Mouse (Mus musculus): ENCODE data around the gene Tpi1. TPM values are rescaled to one million over a fixed set of nuclear protein-coding genes. Genes with fewer than 3 reads are reported as not detected.
"Not testable (repeated sequence)": the region's sequence is repeated elsewhere in the genome, so short reads cannot be mapped to it uniquely, and the experiment has no call there.

The Tpi1 gene
- polyA plus RNA-seq, 1 experiment from 2014 or later, result 875 TPM

DNA sequence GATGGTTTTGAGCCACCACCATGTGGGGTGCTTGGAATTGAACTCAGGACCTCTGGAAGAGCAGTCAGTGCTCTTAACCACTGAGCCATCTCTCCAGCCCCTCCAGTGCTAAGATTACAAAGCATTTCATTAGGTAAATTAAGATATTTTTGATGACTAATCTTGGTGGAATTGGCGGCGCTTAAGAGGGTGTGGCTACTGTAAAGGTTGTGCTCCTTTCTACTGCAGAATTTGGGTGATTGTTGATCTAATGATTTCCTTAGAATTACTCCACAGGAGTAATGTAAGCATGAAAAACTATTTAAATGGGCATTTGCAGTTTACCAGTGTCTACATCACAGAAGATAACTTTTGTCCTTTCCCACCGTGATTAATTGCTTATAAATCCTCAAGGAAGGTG lies 9.8 kb downstream of the Tpi1 start:
- Histone ChIP-seq H3K27ac (ENCODE audit: low read depth, low read length) (no peak overlapping the region), H3K4me3 (ENCODE audit: low read depth, low read length) (no peak overlapping the region), H3K4me1 (replicated peaks; ENCODE audit: control insufficient read depth, insufficient read depth, low read length) (peaks cover 7% of the 10 kb centered on the region), H3K9ac (ENCODE audit: low read length) (no peak overlapping the region), H3K36me3 (ENCODE audit: control insufficient read depth, insufficient read depth, low read length) (no peaks in the 10 kb centered on the region), H3K27me3 (ENCODE audit: control insufficient read depth, insufficient read depth, low read length) (no peaks in the 10 kb centered on the region), H3K4me2 (ENCODE audit: low read depth, low read length, severe bottlenecking) (no peak overlapping the region), H3K9me3 (ENCODE audit: control insufficient read depth, low read length) (no peaks in the 10 kb centered on the region)
- ATAC-seq (replicated peaks; ENCODE audit: low FRiP score) (no peak), DNase-seq (ENCODE audit: low spot score) (peak; percentile 22)
- WGBS, result 90% methylated on average over 3 of the region's 3 CpGs

DNA sequence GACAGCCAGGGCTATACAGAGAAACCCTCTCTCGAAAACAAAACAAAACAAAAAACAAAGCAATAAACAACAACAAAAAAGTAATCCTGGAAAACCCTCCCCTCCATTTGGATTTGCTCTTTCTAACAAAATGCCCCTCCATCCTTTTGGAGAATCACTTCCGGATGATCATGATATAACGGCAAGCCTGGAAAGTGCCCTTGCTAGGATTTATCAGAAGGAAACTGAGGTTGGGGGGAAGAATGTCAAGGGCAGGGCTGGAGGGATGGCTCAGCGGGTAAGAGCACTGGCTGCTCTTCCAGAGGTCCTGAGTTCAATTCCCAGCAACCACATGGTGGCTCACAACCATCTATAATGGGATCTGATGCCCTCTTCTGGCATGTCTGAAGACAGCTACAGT lies 10.4 kb downstream of the Tpi1 start:
- DNase-seq (ENCODE audit: low spot score), result peak; percentile 19
- H3K9ac ChIP-seq (ENCODE audit: low read length); H3K4me3 ChIP-seq (ENCODE audit: low read depth, low read length); H3K4me1 ChIP-seq (replicated peaks; ENCODE audit: control insufficient read depth, insufficient read depth, low read length); H3K9me3 ChIP-seq (ENCODE audit: control insufficient read depth, low read length); H3K27ac ChIP-seq (ENCODE audit: low read depth, low read length); H3K36me3 ChIP-seq (ENCODE audit: control insufficient read depth, insufficient read depth, low read length); H3K4me2 ChIP-seq (ENCODE audit: low read depth, low read length, severe bottlenecking); H3K27me3 ChIP-seq (ENCODE audit: control insufficient read depth, insufficient read depth, low read length); ATAC-seq (replicated peaks; ENCODE audit: low FRiP score): not testable (repeated sequence)
- 97% methylated on average over 4 of the region's 4 CpGs for WGBS

DNA sequence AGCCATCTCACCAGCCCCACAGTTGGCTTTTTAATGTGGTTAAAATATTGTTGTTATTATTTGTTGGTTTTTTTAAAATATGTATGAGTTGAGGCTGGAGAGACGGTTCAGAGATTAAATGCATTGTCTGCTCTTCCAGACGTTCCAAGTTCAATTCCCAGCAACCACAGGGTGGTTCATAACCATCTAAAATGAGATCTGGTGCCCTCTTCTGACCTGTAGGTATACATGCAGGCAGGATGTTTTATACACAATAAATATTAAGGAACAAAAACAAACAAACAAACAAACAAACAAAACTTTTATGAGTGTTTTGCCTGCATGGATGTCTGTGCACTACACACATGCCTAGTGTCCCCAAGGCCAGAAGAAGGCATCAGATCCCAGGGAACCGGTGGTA lies 11.0 kb downstream of the Tpi1 start:
- Histone ChIP-seq H3K4me2 (ENCODE audit: low read depth, low read length, severe bottlenecking) (no peak overlapping the region), H3K27me3 (ENCODE audit: control insufficient read depth, insufficient read depth, low read length) (no peaks in the 10 kb centered on the region), H3K9ac (ENCODE audit: low read length) (no peak overlapping the region), H3K36me3 (ENCODE audit: control insufficient read depth, insufficient read depth, low read length) (no peaks in the 10 kb centered on the region), H3K4me3 (ENCODE audit: low read depth, low read length) (no peak overlapping the region), H3K27ac (ENCODE audit: low read depth, low read length) (no peak overlapping the region), H3K4me1 (replicated peaks; ENCODE audit: control insufficient read depth, insufficient read depth, low read length) (peaks cover 3% of the 10 kb centered on the region; the same call in 1 of the 2 replicates), H3K9me3 (ENCODE audit: control insufficient read depth, low read length) (no peaks in the 10 kb centered on the region)
- no peak for ATAC-seq (replicated peaks; ENCODE audit: low FRiP score)
- 79% methylated on average over 3 of the region's 3 CpGs for WGBS
- DNase-seq (ENCODE audit: low spot score), result peak; percentile 47

DNA sequence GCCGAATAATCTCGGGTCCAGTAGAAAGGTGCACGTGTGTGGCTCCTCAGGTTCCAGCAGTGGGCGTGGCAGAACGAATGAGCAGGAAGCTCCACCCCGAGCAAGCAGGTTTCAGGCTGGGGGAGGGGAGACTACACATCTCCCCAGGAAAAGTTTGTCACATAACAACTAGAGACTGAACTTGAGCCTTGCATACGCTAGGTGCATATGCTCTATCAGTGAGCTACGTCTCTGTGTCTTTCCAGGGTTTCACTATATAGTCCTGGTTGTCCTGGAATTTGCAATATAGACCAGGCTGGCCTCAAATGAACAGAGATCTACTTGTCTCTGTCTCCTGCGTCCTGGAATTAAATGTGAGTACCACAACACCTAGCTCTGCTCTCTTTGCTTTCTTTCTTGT lies 11.7 kb downstream of the Tpi1 start:
- H3K4me3 ChIP-seq (ENCODE audit: low read depth, low read length); H3K36me3 ChIP-seq (ENCODE audit: control insufficient read depth, insufficient read depth, low read length); DNase-seq (ENCODE audit: low spot score); H3K9me3 ChIP-seq (ENCODE audit: control insufficient read depth, low read length); H3K27ac ChIP-seq (ENCODE audit: low read depth, low read length); H3K9ac ChIP-seq (ENCODE audit: low read length); H3K4me1 ChIP-seq (replicated peaks; ENCODE audit: control insufficient read depth, insufficient read depth, low read length); H3K27me3 ChIP-seq (ENCODE audit: control insufficient read depth, insufficient read depth, low read length); ATAC-seq (replicated peaks; ENCODE audit: low FRiP score): not testable (repeated sequence)
- peak overlapping the region; percentile 3; the same call in 1 of the 2 replicates for H3K4me2 ChIP-seq (ENCODE audit: low read depth, low read length, severe bottlenecking)
- WGBS, result 10% methylated on average over 5 of the region's 9 CpGs

DNA sequence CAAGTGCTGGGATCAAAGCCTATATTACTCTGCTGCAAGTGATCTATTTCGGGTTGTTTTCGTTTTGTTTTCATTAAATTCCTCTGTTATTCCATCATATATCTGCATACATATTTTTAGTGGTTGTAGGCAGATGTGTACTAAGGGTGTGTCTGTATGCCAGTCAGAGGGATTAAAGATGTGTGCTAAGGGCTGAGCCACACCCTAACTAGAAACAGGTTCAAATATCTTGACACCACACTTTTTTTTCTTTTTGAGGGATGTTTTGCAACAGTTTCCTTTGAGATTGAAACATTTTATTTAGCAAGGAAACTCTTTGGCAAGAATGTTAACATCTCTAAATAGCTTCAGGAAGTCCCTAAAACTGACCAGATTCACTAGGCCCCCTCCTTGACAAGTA lies 17.9 kb downstream of the Tpi1 start:
- Histone ChIP-seq H3K27ac (ENCODE audit: low read depth, low read length) (no peak overlapping the region), H3K4me1 (replicated peaks; ENCODE audit: control insufficient read depth, insufficient read depth, low read length) (no peaks in the 10 kb centered on the region), H3K4me3 (ENCODE audit: low read depth, low read length) (no peak overlapping the region), H3K9ac (ENCODE audit: low read length) (no peak overlapping the region), H3K4me2 (ENCODE audit: low read depth, low read length, severe bottlenecking) (no peak overlapping the region), H3K27me3 (ENCODE audit: control insufficient read depth, insufficient read depth, low read length) (no peaks in the 10 kb centered on the region), H3K9me3 (ENCODE audit: control insufficient read depth, low read length) (no peaks in the 10 kb centered on the region), H3K36me3 (ENCODE audit: control insufficient read depth, insufficient read depth, low read length) (no peaks in the 10 kb centered on the region)
- 85% methylated on average over 2 of the region's 2 CpGs for WGBS
- no peak for ATAC-seq (replicated peaks; ENCODE audit: low FRiP score)
- no peak for DNase-seq (ENCODE audit: low spot score)

DNA sequence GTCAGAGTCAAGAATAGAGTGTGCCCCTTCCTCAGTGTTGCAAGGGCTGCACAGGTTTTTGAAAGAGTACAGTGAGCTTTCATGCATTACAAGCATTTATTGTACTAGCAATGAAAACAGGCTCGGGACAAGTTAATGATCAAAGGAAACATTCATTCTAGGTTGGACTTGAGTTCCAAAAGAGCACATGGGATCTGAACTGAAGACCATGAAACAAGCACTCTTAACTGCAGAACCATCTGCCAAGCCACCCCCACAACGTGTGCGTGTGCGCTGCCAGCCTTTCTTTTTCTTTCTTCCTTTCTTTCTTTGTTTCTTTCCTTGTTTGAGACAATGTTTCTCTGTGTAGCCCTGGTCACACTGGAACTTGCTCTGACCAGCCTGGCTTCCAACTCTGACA lies 18.3 kb downstream of the Tpi1 start:
- Histone ChIP-seq H3K4me1 (replicated peaks; ENCODE audit: control insufficient read depth, insufficient read depth, low read length) (no peaks in the 10 kb centered on the region), H3K9ac (ENCODE audit: low read length) (no peak overlapping the region), H3K4me3 (ENCODE audit: low read depth, low read length) (no peak overlapping the region), H3K27ac (ENCODE audit: low read depth, low read length) (no peak overlapping the region), H3K9me3 (ENCODE audit: control insufficient read depth, low read length) (no peaks in the 10 kb centered on the region), H3K36me3 (ENCODE audit: control insufficient read depth, insufficient read depth, low read length) (no peaks in the 10 kb centered on the region), H3K27me3 (ENCODE audit: control insufficient read depth, insufficient read depth, low read length) (no peaks in the 10 kb centered on the region), H3K4me2 (ENCODE audit: low read depth, low read length, severe bottlenecking) (no peak overlapping the region)
- no peak for ATAC-seq (replicated peaks; ENCODE audit: low FRiP score)
- WGBS, result 80% methylated on average over 4 of the region's 4 CpGs
- DNase-seq (ENCODE audit: low spot score), result no peak

DNA sequence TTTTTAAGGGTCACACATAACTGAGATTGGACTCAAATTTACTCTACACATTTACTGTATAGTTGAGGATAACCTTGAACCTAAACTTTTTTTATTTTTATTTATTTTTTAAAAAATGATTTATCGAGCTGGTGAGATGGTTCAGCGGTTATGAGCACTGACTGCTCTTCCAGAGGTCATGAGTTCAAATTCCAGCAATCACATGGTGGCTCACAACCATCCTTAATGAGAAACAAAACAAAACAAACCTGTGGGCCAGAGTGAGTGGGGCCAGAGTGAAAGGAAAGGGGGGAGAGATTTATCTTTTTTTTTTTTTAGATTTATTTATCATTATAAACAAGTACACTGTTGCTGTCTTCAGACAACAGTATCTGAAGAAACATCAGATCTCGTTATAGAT lies 22.2 kb downstream of the Tpi1 start:
- no peaks in the 10 kb centered on the region for H3K27me3 ChIP-seq (ENCODE audit: control insufficient read depth, insufficient read depth, low read length)
- no peak overlapping the region for H3K4me2 ChIP-seq (ENCODE audit: low read depth, low read length, severe bottlenecking)
- DNase-seq (ENCODE audit: low spot score) (no peak), ATAC-seq (replicated peaks; ENCODE audit: low FRiP score) (no peak)
- H3K27ac ChIP-seq (ENCODE audit: low read depth, low read length), result no peak overlapping the region
- H3K9me3 ChIP-seq (ENCODE audit: control insufficient read depth, low read length), result no peaks in the 10 kb centered on the region
- no peak overlapping the region for H3K4me3 ChIP-seq (ENCODE audit: low read depth, low read length)
- WGBS, result 90% methylated on average over 3 of the region's 3 CpGs
- no peaks in the 10 kb centered on the region for H3K36me3 ChIP-seq (ENCODE audit: control insufficient read depth, insufficient read depth, low read length)
- H3K9ac ChIP-seq (ENCODE audit: low read length), result no peak overlapping the region
- no peaks in the 10 kb centered on the region for H3K4me1 ChIP-seq (replicated peaks; ENCODE audit: control insufficient read depth, insufficient read depth, low read length)

DNA sequence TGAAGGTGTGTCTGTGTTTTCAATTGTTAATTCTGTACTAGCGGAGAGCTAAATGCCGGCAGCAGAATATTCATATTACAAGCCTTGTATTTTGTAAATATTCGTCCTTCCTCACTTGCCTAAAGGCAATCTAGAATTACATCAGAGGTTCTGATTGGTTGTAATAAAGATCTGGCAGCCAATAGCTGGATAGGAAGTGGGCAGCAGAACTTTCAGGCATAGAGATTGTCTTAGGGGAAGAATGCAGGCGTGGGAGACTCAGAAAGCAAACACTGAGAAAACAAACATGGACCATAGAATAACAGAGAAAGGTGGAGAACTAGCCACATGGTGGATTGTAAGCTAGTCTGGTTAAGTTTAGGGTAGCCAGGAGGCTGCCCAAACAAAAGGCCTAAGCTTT lies 24.0 kb downstream of the Tpi1 start:
- no peak for ATAC-seq (replicated peaks; ENCODE audit: low FRiP score)
- H3K27ac ChIP-seq (ENCODE audit: low read depth, low read length), result no peak overlapping the region
- H3K4me1 ChIP-seq (replicated peaks; ENCODE audit: control insufficient read depth, insufficient read depth, low read length), result no peaks in the 10 kb centered on the region
- H3K36me3 ChIP-seq (ENCODE audit: control insufficient read depth, insufficient read depth, low read length), result no peaks in the 10 kb centered on the region
- no peaks in the 10 kb centered on the region for H3K27me3 ChIP-seq (ENCODE audit: control insufficient read depth, insufficient read depth, low read length)
- no peak overlapping the region for H3K9ac ChIP-seq (ENCODE audit: low read length)
- WGBS, result 79% methylated on average over 4 of the region's 4 CpGs
- DNase-seq (ENCODE audit: low spot score), result no peak
- H3K4me2 ChIP-seq (ENCODE audit: low read depth, low read length, severe bottlenecking), result no peak overlapping the region
- H3K4me3 ChIP-seq (ENCODE audit: low read depth, low read length), result no peak overlapping the region
- no peaks in the 10 kb centered on the region for H3K9me3 ChIP-seq (ENCODE audit: control insufficient read depth, low read length)

DNA sequence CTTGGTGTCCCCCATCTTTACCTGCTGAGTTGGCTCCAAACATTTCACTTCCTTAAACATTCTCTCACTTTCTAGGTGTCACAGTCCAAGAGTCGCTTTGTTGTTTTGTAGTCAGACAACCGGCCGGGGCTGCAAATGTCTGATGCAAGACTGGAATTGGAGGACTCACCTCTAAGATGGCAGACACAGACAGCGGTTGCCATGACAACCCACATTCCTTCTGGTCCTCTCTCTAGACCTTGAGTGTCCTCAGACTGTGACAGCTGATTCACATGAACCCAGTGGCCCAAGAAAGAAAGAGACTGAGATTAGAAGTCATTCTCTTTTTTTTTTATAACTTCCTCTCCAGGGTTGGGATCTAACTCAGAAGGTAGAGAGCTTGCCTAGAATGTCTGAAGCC lies 24.6 kb downstream of the Tpi1 start:
- no peaks in the 10 kb centered on the region for H3K36me3 ChIP-seq (ENCODE audit: control insufficient read depth, insufficient read depth, low read length)
- ATAC-seq (replicated peaks; ENCODE audit: low FRiP score) (no peak), DNase-seq (ENCODE audit: low spot score) (no peak)
- H3K4me1 ChIP-seq (replicated peaks; ENCODE audit: control insufficient read depth, insufficient read depth, low read length), result no peaks in the 10 kb centered on the region
- H3K9ac ChIP-seq (ENCODE audit: low read length), result no peak overlapping the region
- 91% methylated on average over 4 of the region's 4 CpGs for WGBS
- no peak overlapping the region for H3K4me2 ChIP-seq (ENCODE audit: low read depth, low read length, severe bottlenecking)
- H3K27me3 ChIP-seq (ENCODE audit: control insufficient read depth, insufficient read depth, low read length), result no peaks in the 10 kb centered on the region
- no peak overlapping the region for H3K4me3 ChIP-seq (ENCODE audit: low read depth, low read length)
- H3K9me3 ChIP-seq (ENCODE audit: control insufficient read depth, low read length), result no peaks in the 10 kb centered on the region
- H3K27ac ChIP-seq (ENCODE audit: low read depth, low read length), result no peak overlapping the region
